Mouse (Mus musculus) megakaryocyte progenitor cell, adult 5-6 weeks (primary cell): ENCODE data around the gene Ssxb8. TPM values are rescaled to one million over a fixed set of nuclear protein-coding genes. Genes with fewer than 3 reads are reported as not detected.
A peak's percentile ranks its signal among the peaks of the same experiment; 100 is the strongest.
"Not testable (repeated sequence)": the region's sequence is repeated elsewhere in the genome, so short reads cannot be mapped to it uniquely, and the experiment has no call there.

Experiments
- ATAC-seq: replicated peaks from 2 replicates; pipeline ENCODE4 v1.8.0; 2016; ENCODE audit warnings: mild to moderate bottlenecking, moderate TSS enrichment, inconsistent platforms; ENCODE audit not compliant: poor library complexity
- total RNA-seq, 2 experiments: library from RNA; stranded (forward) in 1 of 2; stranded (reverse) in 1 of 2; fragments of 157-497, 149-512 nt in 1 of 2; fragments of 200-1000 nt in 1 of 2; gene quantifications; 2 replicates each; pipeline versions ENCODE4 v1.2.3 to v1.2.4; 2015 to 2017

Ssxb8 gene
- total RNA-seq (2015) (not detected in 2 replicates), total RNA-seq (2017) (not detected in 2 replicates)

DNA sequence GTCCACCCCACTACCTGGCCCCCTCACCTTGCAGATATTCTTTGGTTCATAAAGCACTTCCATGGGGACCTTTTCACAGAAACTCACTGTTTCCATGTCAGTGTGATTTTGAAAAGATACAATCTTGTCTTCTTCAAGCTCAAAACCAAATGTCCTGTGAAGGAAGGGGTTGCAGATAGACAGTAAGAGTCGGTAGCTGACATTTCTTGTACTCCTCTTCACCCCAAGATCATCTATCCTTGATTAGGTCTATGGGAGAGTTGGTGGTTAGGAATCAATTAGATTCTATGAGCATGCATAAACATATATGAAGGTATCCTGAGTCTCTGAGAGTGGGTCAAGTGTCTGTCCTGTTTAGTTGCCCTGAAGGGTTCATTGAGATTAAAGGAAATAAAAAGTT lies at the start of gene Ssxb8:
Gene Ssxb8, minus strand, starts transcription at position 101 of the 400 bp plus-strand sequence.
- ATAC-seq = not testable (repeated sequence)

DNA sequence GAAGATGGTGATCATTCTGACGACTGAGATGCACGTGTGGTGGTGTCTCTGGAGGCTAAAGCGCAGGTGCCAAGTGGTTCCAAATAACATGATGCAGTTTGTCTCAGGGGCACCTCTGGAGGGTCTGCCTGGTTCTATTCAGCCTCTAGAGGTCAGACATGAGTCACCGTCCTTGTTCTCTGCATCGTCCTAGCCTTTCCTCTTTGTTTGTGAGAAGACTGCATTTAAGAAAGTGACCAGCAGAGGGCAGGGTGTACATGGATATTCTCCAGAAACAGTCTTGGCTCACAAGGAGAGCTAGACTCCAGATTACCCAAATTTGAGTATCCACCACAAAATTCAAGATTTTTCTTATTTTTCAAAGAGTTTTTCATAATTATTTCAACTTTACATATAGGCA lies 42.3 kb upstream of the Ssxb8 start:
- peak; percentile 87 for ATAC-seq

DNA sequence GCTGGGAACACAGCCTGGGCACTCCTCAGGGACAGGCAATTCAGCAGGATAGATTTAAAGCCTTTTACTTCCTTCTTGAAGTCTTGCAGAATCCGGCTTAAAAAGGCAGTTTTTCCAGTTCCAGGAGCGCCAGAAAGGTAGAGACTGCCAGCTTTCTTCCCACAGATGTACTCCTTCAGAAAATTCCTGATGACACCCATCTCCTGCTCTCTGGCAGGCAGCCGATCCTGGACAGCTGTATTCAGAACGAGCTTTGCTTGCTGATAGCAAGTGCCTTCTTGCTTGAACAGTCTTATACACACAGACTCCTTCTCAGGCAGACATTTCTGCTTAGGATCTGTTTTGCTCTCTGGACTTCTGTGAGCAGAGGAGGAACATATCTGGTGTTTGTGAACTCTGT lies 27.6 kb downstream of the Ssxb8 start:
- ATAC-seq = no peak

Other genes with a start within 250 kb of the Ssxb8 start
- gene Ssxb2, start 229.1 kb downstream of the Ssxb8 start, total RNA-seq (2015) = not detected in 2 replicates
- not detected in 2 replicates for gene Ssxb2, start 229.1 kb downstream of the Ssxb8 start, total RNA-seq (2017)
- gene Gm14459, start 165.9 kb downstream of the Ssxb8 start, total RNA-seq (2015) = not detected in 2 replicates
- not detected in 2 replicates for gene Gm14459, start 165.9 kb downstream of the Ssxb8 start, total RNA-seq (2017)
- not detected in 2 replicates for gene Ssxb6, start 142.6 kb downstream of the Ssxb8 start, total RNA-seq (2015)
- gene Ssxb6, start 142.6 kb downstream of the Ssxb8 start, total RNA-seq (2017) = not detected in 2 replicates
- not detected in 2 replicates for gene Ssxb3, start 99.0 kb downstream of the Ssxb8 start, total RNA-seq (2015)
- not detected in 2 replicates for gene Ssxb3, start 99.0 kb downstream of the Ssxb8 start, total RNA-seq (2017)
- not detected in 2 replicates for gene Ssx9, start 57.6 kb upstream of the Ssxb8 start, total RNA-seq (2015)
- not detected in 2 replicates for gene Ssx9, start 57.6 kb upstream of the Ssxb8 start, total RNA-seq (2017)
- not detected in 2 replicates for gene Ssxb5, start 112.8 kb upstream of the Ssxb8 start, total RNA-seq (2015)
- gene Ssxb5, start 112.8 kb upstream of the Ssxb8 start, total RNA-seq (2017) = not detected in 2 replicates
- not detected in 2 replicates for gene Gm6592, start 153.2 kb upstream of the Ssxb8 start, total RNA-seq (2015)
- not detected in 2 replicates for gene Gm6592, start 153.2 kb upstream of the Ssxb8 start, total RNA-seq (2017)
- not detected in 2 replicates for gene Gm5751, start 183.4 kb upstream of the Ssxb8 start, total RNA-seq (2015)
- gene Gm5751, start 183.4 kb upstream of the Ssxb8 start, total RNA-seq (2017) = not detected in 2 replicates
- 0.79 and 1.3 TPM in 2 replicates for gene B630019K06Rik, start 201.5 kb upstream of the Ssxb8 start, total RNA-seq (2015)
- gene B630019K06Rik, start 201.5 kb upstream of the Ssxb8 start, total RNA-seq (2017) = 0.64 and 0.75 TPM in 2 replicates